8 mouse cellular contexts compared by ENCODE assay signal in genomic region chrX:163957803-163958466, GRCm38 (mm10). TPM values are rescaled to one million over a fixed set of nuclear protein-coding genes. Genes with fewer than 3 reads are reported as not detected.
A peak's percentile ranks its signal among the peaks of the same experiment; 100 is the strongest.
DNase-seq lines count a peak whose midpoint lies in the region; ATAC-seq lines count a peak whose summit lies in the region.

No protein-coding gene starts in this region.

- peak overlapping the region; percentile 78 for H3K9ac ChIP-seq in forebrain, embryonic 13.5 days

- H3K36me3 ChIP-seq in forebrain, embryonic 13.5 days (ENCODE audit: poor library complexity, severe bottlenecking), result peaks cover 12% of the 10 kb centered on the region

- H3K4me2 ChIP-seq in forebrain, embryonic 13.5 days, result peak overlapping the region; percentile 60

- peak; percentile 83 for DNase-seq in Muller cell, postnatal 12 days (ENCODE audit: inconsistent ontology term)
- DNase-seq in cerebellum, adult 11 months, result peak; percentile 31
- peak; percentile 60 for DNase-seq in heart, postnatal 4 days
- DNase-seq in layer of hippocampus, postnatal 14 days (ENCODE audit: low spot score in 2 of 2), result peak; percentile 15 to 28
- peak; percentile 52 to 63 for DNase-seq in right cerebral cortex, postnatal 10 days (ENCODE audit: low spot score in 2 of 2)
- peak; percentile 29 for DNase-seq in urinary bladder, adult 2 months (ENCODE audit: low spot score)

- H3K27me3 ChIP-seq in forebrain, embryonic 13.5 days, result no peaks in the 10 kb centered on the region

- ATAC-seq in forebrain, embryonic 13.5 days, result peak; percentile 95
- peak; percentile 73 for ATAC-seq in megakaryocyte progenitor cell, adult 5-6 weeks (replicated peaks; ENCODE audit: poor library complexity)

- peak overlapping the region; percentile 59 for H3K4me3 ChIP-seq in forebrain, embryonic 13.5 days

- H3K4me1 ChIP-seq in forebrain, embryonic 13.5 days, result peaks cover 8% of the 10 kb centered on the region; the same call in 1 of the 2 replicates

- H3K27ac ChIP-seq in forebrain, embryonic 13.5 days, result peak overlapping the region; percentile 93

- WGBS in forebrain, embryonic 13.5 days, result 32% methylated on average over 29 of the region's 67 CpGs

- H3K9me3 ChIP-seq in forebrain, embryonic 13.5 days (replicated peaks), result no peaks in the 10 kb centered on the region

RNA-seq across cellular contexts. Expression of gene Zrsr2, which starts 0.5 kb away (rescaled TPM):
- 61.0 and 62.2 TPM in 2 replicates for polyA plus RNA-seq in forebrain, embryonic 13.5 days (2015; fragmentation: Nextera tagmentation; extraction: Ambion mirVana)
- 10 to 100 TPM; 13.7 to 24.4 TPM for total RNA-seq in heart, postnatal 4 days (2021)
- total RNA-seq in layer of hippocampus, postnatal 14 days (2021), result 10 to 100 TPM; 41.1 to 52.1 TPM
- 28.1 and 31.8 TPM in 2 replicates for total RNA-seq in megakaryocyte progenitor cell, adult 5-6 weeks (2015)
- 35.2 and 76.8 TPM in 2 replicates for total RNA-seq in megakaryocyte progenitor cell, adult 5-6 weeks (2017)
- 20.6 and 24.1 TPM in 2 replicates for polyA plus RNA-seq in urinary bladder, adult 2 months (2012; rRNA removed)

RNA-seq across cellular contexts. Expression of gene Ap1s2, which starts 49.1 kb away (rescaled TPM):
- 77.9 and 81.4 TPM in 2 replicates for polyA plus RNA-seq in forebrain, embryonic 13.5 days (2015; fragmentation: Nextera tagmentation; extraction: Ambion mirVana)
- total RNA-seq in heart, postnatal 4 days (2021), result 10 to 100 TPM; 15.7 to 16.8 TPM
- 10 to 100 TPM; 39.9 to 41.8 TPM for total RNA-seq in layer of hippocampus, postnatal 14 days (2021)
- total RNA-seq in megakaryocyte progenitor cell, adult 5-6 weeks (2015), result 59.0 and 74.5 TPM in 2 replicates
- 35.7 and 37.4 TPM in 2 replicates for total RNA-seq in megakaryocyte progenitor cell, adult 5-6 weeks (2017)
- 15.3 and 16.6 TPM in 2 replicates for polyA plus RNA-seq in urinary bladder, adult 2 months (2012; rRNA removed)

Comparison
In these comparisons a context has a peak if more than half of its experiments do, and no peak if none do; other contexts are left out.
1. Peak in every context shown above with its lines: DNase-seq, ATAC-seq, H3K4me3 ChIP-seq and H3K27ac ChIP-seq.
2. DNase-seq: peak in every context shown above with its lines; median percentile 83 in Muller cell, postnatal 12 days; 60 in heart, postnatal 4 days; 58 in right cerebral cortex, postnatal 10 days; 31 in cerebellum, adult 11 months; 29 in urinary bladder, adult 2 months; 22 in layer of hippocampus, postnatal 14 days.